Mouse (Mus musculus): Measurements from ENCODE around the gene Tent5b. TPM values are rescaled to one million over a fixed set of nuclear protein-coding genes. Genes with fewer than 3 reads are reported as not detected.
"Not testable (repeated sequence)": the region's sequence is repeated elsewhere in the genome, so short reads cannot be mapped to it uniquely, and the experiment has no call there.

Tent5b gene
- total RNA-seq, 1 experiment = 7.5 TPM

DNA sequence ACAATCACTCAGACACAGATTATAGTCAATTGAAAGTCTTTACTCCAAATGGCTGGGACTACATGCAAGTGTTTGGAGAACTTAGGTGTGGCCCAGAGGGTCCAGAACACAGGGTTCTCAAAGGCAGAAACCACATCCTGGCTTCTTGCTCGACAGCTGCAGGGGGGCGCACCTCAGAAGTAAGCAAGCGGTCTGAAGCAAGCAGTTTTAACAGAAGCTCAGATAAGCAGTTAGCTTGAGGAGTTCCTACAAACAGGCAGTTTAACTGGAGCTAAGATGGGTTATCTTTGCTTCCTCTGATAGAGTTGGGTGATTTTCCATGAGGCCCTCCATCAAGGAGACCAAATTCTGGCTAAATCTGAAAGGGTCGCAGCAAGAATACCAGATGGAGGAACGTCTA is 26.6 kb downstream of the Tent5b start:
- TF ChIP-seq CHD2 (IDR thresholded peaks at IDR 0.05; ENCODE audit: low read depth, low read length) (no peak), HCFC1 (IDR thresholded peaks at IDR 0.05; ENCODE audit: borderline replicate concordance, insufficient read depth, low read length) (no peak), ZC3H11A (IDR thresholded peaks at IDR 0.05; ENCODE audit: borderline replicate concordance, low read depth, low read length) (no peak), MAFK (IDR thresholded peaks at IDR 0.05; ENCODE audit: insufficient read depth, low read depth, low read length) (no peak), ZNF384 (IDR thresholded peaks at IDR 0.05; ENCODE audit: low read depth, low read length) (no peak)
- in situ Hi-C loops (cut with MboI; ENCODE audit: low sequenced_read_pairs in 2 of 2, unreplicated experiment in 2 of 2) = no loop called here
- DNase-seq (ENCODE audit: low read depth, low spot score) = no peak
- H3K36me3 ChIP-seq (ENCODE audit: control insufficient read depth, insufficient read depth, low read length, poor library complexity, severe bottlenecking) = no peaks in the 10 kb centered on the region
- H3K27ac ChIP-seq (ENCODE audit: insufficient read depth, low read depth, low read length, poor library complexity, severe bottlenecking) = no peak overlapping the region
- no peak overlapping the region for H3K9ac ChIP-seq (ENCODE audit: insufficient read depth, low read depth, low read length, poor library complexity, severe bottlenecking)
- no peaks in the 10 kb centered on the region for H3K9me3 ChIP-seq (ENCODE audit: control insufficient read depth, insufficient read depth, low read depth, low read length)
- H3K4me3 ChIP-seq (ENCODE audit: insufficient read depth in 1 of 2, low read depth in 1 of 2, low read length in 2 of 2, poor library complexity in 1 of 2, severe bottlenecking in 1 of 2) = no peak overlapping the region
- H3K4me1 ChIP-seq (ENCODE audit: control insufficient read depth in 2 of 2, insufficient read depth in 2 of 2, low read length in 2 of 2, poor library complexity in 1 of 2) = peaks cover 2 to 7% of the 10 kb centered on the region in 2 experiments; a peak in 1 of 4 replicates

DNA sequence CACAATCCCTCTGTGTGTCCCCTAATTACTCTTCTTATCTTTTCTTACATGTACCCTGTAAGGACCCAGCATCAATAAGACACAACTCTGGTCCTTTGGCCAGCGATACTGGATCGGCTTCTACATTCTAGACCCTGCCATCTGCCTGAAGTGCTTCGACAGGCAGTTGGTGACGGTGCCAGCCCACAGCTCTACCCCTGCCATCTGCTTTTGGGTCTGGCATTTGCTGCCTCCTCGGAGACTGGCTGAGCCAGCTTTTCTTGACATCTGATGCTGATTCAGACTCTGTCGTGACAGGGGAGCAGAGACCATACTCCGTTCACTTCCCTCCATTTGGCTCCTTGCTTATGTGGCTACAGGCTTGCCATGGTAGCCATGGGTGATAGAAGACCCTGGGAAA is 29.1 kb downstream of the Tent5b start:
- Histone ChIP-seq H3K4me1 (ENCODE audit: control insufficient read depth in 2 of 2, insufficient read depth in 2 of 2, low read length in 2 of 2, poor library complexity in 1 of 2) (peaks cover 0 to 5% of the 10 kb centered on the region in 2 experiments; a peak in 1 of 4 replicates), H3K4me3 (ENCODE audit: insufficient read depth in 1 of 2, low read depth in 1 of 2, low read length in 2 of 2, poor library complexity in 1 of 2, severe bottlenecking in 1 of 2) (no peak overlapping the region), H3K36me3 (ENCODE audit: control insufficient read depth, insufficient read depth, low read length, poor library complexity, severe bottlenecking) (no peaks in the 10 kb centered on the region), H3K9ac (ENCODE audit: insufficient read depth, low read depth, low read length, poor library complexity, severe bottlenecking) (no peak overlapping the region), H3K9me3 (ENCODE audit: control insufficient read depth, insufficient read depth, low read depth, low read length) (no peaks in the 10 kb centered on the region), H3K27ac (ENCODE audit: insufficient read depth, low read depth, low read length, poor library complexity, severe bottlenecking) (no peak overlapping the region)
- no peak for DNase-seq (ENCODE audit: low read depth, low spot score)
- in situ Hi-C loops (cut with MboI; ENCODE audit: low sequenced_read_pairs in 2 of 2, unreplicated experiment in 2 of 2) = no loop called here
- no peak for TF ChIP-seq ZC3H11A (IDR thresholded peaks at IDR 0.05; ENCODE audit: borderline replicate concordance, low read depth, low read length)
- no peak for TF ChIP-seq MAFK (IDR thresholded peaks at IDR 0.05; ENCODE audit: insufficient read depth, low read depth, low read length)
- no peak for TF ChIP-seq ZNF384 (IDR thresholded peaks at IDR 0.05; ENCODE audit: low read depth, low read length)
- TF ChIP-seq HCFC1 (IDR thresholded peaks at IDR 0.05; ENCODE audit: borderline replicate concordance, insufficient read depth, low read length) = no peak
- no peak for TF ChIP-seq CHD2 (IDR thresholded peaks at IDR 0.05; ENCODE audit: low read depth, low read length)

DNA sequence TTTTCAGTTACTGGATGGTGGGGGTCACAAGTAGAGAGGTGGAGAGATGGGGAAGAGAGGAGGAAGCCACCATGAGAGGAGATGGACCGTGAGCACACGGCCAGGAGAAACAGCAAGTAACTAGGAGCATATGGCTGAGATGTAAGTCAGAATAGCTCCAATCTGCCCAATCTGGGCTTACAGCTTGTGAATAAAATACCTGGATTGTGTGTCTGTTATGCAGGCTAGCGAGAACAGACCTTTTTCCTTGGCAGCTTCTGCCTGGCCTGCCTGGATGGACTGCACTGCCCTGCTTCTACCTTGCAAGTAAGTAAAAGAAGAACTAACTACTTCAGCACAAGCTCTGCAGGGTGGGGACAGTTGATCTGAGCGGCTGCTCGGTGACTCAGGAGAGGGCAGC is 31.1 kb downstream of the Tent5b start:
- H3K4me1 ChIP-seq (ENCODE audit: control insufficient read depth in 2 of 2, insufficient read depth in 2 of 2, low read length in 2 of 2, poor library complexity in 1 of 2) = peaks cover 0 to 5% of the 10 kb centered on the region in 2 experiments; a peak in 1 of 4 replicates
- H3K36me3 ChIP-seq (ENCODE audit: control insufficient read depth, insufficient read depth, low read length, poor library complexity, severe bottlenecking) = no peaks in the 10 kb centered on the region
- in situ Hi-C loops (cut with MboI; ENCODE audit: low sequenced_read_pairs in 2 of 2, unreplicated experiment in 2 of 2) = no loop called here
- no peaks in the 10 kb centered on the region for H3K9me3 ChIP-seq (ENCODE audit: control insufficient read depth, insufficient read depth, low read depth, low read length)
- TF ChIP-seq ZC3H11A (IDR thresholded peaks at IDR 0.05; ENCODE audit: borderline replicate concordance, low read depth, low read length) (no peak), CHD2 (IDR thresholded peaks at IDR 0.05; ENCODE audit: low read depth, low read length) (no peak), MAFK (IDR thresholded peaks at IDR 0.05; ENCODE audit: insufficient read depth, low read depth, low read length) (no peak), ZNF384 (IDR thresholded peaks at IDR 0.05; ENCODE audit: low read depth, low read length) (no peak), HCFC1 (IDR thresholded peaks at IDR 0.05; ENCODE audit: borderline replicate concordance, insufficient read depth, low read length) (no peak)
- DNase-seq (ENCODE audit: low read depth, low spot score) = no peak
- H3K9ac ChIP-seq (ENCODE audit: insufficient read depth, low read depth, low read length, poor library complexity, severe bottlenecking) = no peak overlapping the region
- H3K27ac ChIP-seq (ENCODE audit: insufficient read depth, low read depth, low read length, poor library complexity, severe bottlenecking) = no peak overlapping the region
- H3K4me3 ChIP-seq (ENCODE audit: insufficient read depth in 1 of 2, low read depth in 1 of 2, low read length in 2 of 2, poor library complexity in 1 of 2, severe bottlenecking in 1 of 2) = peak overlapping the region; percentile 19 to 36; a peak in 2 of 4 replicates

DNA sequence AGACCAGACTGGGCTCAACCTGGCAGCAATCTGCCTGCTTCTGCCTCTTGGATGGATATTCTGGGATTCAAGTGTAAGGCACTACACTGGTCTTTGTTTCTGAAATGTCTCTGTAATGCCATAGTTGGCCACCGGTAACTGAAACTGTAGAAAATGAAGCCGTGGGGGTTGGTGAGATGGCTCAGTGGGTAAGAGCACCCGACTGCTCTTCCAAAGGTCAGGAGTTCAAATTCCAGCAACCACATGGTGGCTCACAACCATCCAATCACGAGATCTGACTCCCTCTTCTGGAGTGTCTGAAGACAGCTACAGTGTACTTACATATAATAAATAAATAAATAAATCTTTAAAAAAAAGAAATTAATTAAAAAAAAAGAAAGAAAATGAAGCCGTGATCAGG is 32.6 kb downstream of the Tent5b start:
- H3K4me1 ChIP-seq (ENCODE audit: control insufficient read depth in 2 of 2, insufficient read depth in 2 of 2, low read length in 2 of 2, poor library complexity in 1 of 2); H3K4me3 ChIP-seq (ENCODE audit: insufficient read depth in 1 of 2, low read depth in 1 of 2, low read length in 2 of 2, poor library complexity in 1 of 2, severe bottlenecking in 1 of 2); H3K9me3 ChIP-seq (ENCODE audit: control insufficient read depth, insufficient read depth, low read depth, low read length); H3K27ac ChIP-seq (ENCODE audit: insufficient read depth, low read depth, low read length, poor library complexity, severe bottlenecking); DNase-seq (ENCODE audit: low read depth, low spot score); in situ Hi-C loops (cut with MboI; ENCODE audit: low sequenced_read_pairs in 2 of 2, unreplicated experiment in 2 of 2); H3K9ac ChIP-seq (ENCODE audit: insufficient read depth, low read depth, low read length, poor library complexity, severe bottlenecking); H3K36me3 ChIP-seq (ENCODE audit: control insufficient read depth, insufficient read depth, low read length, poor library complexity, severe bottlenecking): not testable (repeated sequence)

DNA sequence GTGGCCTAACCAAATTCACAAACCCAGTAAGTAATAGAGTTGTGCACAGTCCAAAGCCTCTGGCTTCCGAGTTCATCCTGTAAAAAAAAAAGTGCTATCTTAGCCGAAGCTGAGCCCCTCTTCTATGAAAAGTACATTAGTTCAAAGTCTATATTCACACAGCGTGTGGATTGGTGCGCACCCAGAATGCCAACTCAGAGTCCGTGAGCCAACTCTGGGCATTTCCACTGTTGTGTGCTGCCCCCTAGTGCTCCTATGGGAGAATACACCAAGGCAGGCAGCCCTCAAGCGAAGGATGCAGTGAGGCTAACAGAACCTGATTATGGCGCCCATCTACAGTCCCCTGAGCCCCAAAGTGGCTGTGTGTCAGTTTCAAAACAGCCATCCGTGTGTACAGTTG is 33.0 kb downstream of the Tent5b start:
- peaks cover 0 to 5% of the 10 kb centered on the region in 2 experiments; a peak in 1 of 4 replicates for H3K4me1 ChIP-seq (ENCODE audit: control insufficient read depth in 2 of 2, insufficient read depth in 2 of 2, low read length in 2 of 2, poor library complexity in 1 of 2)
- no peak overlapping the region; the same call in 1 of the 2 replicates for H3K9ac ChIP-seq (ENCODE audit: insufficient read depth, low read depth, low read length, poor library complexity, severe bottlenecking)
- H3K36me3 ChIP-seq (ENCODE audit: control insufficient read depth, insufficient read depth, low read length, poor library complexity, severe bottlenecking) = no peaks in the 10 kb centered on the region
- no peak for TF ChIP-seq HCFC1 (IDR thresholded peaks at IDR 0.05; ENCODE audit: borderline replicate concordance, insufficient read depth, low read length)
- TF ChIP-seq MAFK (IDR thresholded peaks at IDR 0.05; ENCODE audit: insufficient read depth, low read depth, low read length) = no peak
- no peak for TF ChIP-seq CHD2 (IDR thresholded peaks at IDR 0.05; ENCODE audit: low read depth, low read length)
- TF ChIP-seq ZNF384 (IDR thresholded peaks at IDR 0.05; ENCODE audit: low read depth, low read length) = no peak
- TF ChIP-seq ZC3H11A (IDR thresholded peaks at IDR 0.05; ENCODE audit: borderline replicate concordance, low read depth, low read length) = peak; percentile 49; the same call in 1 of the 2 replicates
- H3K27ac ChIP-seq (ENCODE audit: insufficient read depth, low read depth, low read length, poor library complexity, severe bottlenecking) = no peak overlapping the region
- H3K4me3 ChIP-seq (ENCODE audit: insufficient read depth in 1 of 2, low read depth in 1 of 2, low read length in 2 of 2, poor library complexity in 1 of 2, severe bottlenecking in 1 of 2) = no peak overlapping the region
- H3K9me3 ChIP-seq (ENCODE audit: control insufficient read depth, insufficient read depth, low read depth, low read length) = no peaks in the 10 kb centered on the region
- peak; percentile 79 for DNase-seq (ENCODE audit: low read depth, low spot score)
- in situ Hi-C loops (cut with MboI; ENCODE audit: low sequenced_read_pairs in 2 of 2, unreplicated experiment in 2 of 2) = no loop called here

Measured in ES-E14 (cell line).